Mouse (Mus musculus) monocyte, adult 5-6 weeks (primary cell): ENCODE results near the gene Eri2. TPM values are rescaled to one million over a fixed set of nuclear protein-coding genes. Genes with fewer than 3 reads are reported as not detected.
A peak's percentile ranks its signal among the peaks of the same experiment; 100 is the strongest.

Source experiments
- ATAC-seq: fragments of 153-309, 156-312 bp; replicated peaks from 2 replicates; pipeline ENCODE4 v1.8.0; 2017; ENCODE audit warnings: mild to moderate bottlenecking; ENCODE audit not compliant: low TSS enrichment, insufficient number of reproducible peaks, severe bottlenecking, poor library complexity, low FRiP score
- total RNA-seq: library from RNA; stranded (forward); fragments of 200-1000, 200-491, 200-594 nt; gene quantifications from 3 replicates; pipeline ENCODE4 v1.2.3, GENCODE M21; 2017

The Eri2 gene
- 1.6 to 4.3 TPM (median 2.9 TPM) in 3 replicates for total RNA-seq

DNA sequence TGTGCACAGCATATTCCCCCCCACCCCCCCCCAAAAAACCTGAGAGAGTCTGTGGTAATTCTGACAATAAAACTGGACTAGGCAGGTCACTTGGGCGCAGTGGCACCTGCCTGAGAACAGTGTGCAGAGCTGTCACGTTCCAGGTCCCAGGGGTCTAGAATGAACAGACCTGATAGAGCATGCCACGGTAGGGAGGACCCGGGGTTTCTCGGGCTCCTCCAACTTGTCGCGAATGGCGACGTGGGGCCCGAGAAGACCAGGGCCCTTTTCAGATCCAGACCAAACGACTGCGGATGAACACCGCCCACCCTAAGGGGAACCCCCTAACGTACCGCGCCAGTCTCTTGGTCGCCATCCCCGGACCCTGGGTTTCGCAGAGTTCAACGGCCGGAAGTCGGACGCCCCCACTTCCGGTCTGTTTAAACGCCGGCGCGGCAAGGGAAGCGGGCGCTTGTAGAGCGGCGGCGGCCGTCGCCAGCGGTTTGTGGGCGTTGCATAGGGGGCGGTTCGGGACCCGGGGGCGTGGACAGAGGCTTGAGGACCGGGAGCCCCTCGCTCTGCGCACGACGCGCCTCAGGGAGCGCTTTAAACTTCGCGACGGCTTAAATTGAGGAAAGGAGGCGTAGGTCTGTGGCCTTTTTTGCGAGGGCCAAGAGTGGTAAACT is at the start of gene Eri2, which contains the start of gene Rexo5:
Eri2 (minus strand) TSS at position 473 of the 665 bp plus-strand sequence.
Rexo5 (plus strand) TSS at position 421 of the 665 bp plus-strand sequence.
- ATAC-seq = peak; percentile 90

DNA sequence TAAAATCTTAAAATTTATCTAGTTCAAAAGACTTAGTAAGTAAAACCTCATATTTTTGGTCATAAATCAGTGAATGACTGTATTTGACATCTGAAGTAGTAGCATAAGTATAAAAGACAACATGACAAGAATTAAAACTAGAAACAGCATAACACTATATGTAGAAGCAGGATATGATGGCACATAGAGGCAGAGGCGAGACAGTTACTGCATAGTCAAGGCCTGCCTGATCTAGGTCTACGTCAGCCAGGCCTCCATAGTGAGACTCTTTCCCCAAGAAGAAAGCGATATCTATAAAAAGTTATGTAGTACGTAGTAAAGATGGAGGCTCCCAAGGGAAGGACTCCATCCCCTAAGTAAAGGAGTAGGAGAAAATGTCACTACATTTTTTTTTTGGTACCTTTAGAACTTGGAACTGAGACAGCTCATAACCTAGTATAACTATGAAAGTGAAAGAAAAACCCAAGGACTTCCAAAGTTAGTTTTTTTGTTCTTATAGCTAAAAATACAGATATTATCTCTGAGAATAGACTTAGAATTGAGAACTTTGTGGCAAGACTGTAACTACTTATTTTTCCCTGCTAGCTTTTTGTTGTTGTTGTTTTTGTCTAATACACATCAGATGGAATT is 48.1 kb upstream of the Eri2 start:
- ATAC-seq = no peak

DNA sequence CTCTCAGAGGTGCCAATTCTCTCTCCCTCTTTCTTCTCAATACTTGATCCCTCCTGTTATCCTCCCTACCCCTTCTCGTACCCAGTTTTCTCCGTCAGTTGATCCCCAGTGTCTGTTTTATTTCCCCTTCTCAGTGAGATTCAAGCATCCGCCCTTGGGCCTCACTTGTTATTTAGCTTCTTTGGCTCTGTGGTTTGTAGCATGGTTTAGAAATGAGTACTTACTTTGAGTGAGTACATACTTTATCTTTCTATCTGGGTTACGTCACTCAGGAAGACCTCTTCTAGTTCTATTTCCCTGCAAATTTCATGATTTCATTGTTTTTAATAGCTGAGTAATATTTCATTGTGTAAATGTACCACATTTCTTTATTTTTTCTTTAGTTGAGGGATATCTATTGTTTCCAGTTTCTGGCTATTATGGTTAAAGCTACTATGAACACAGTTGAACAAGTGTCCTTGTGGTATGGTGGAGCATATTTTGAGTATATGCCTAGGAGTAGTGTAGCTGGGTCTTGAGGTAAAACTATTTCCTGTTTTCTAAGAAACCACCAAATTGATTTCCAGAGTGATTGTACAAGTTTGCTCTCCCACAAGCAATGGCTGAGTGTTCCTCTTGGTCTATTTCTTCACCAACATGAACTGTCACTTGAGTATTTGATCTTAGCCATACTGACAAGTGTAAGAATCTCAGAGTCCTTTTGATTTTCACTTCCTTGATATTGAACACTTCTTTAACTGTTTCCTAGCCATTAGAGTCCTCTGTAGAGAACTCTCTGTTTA is 42.3 kb upstream of the Eri2 start:
- 0 out of 2 replicates have a peak, but pooled peaks have one; percentile 43 for ATAC-seq

DNA sequence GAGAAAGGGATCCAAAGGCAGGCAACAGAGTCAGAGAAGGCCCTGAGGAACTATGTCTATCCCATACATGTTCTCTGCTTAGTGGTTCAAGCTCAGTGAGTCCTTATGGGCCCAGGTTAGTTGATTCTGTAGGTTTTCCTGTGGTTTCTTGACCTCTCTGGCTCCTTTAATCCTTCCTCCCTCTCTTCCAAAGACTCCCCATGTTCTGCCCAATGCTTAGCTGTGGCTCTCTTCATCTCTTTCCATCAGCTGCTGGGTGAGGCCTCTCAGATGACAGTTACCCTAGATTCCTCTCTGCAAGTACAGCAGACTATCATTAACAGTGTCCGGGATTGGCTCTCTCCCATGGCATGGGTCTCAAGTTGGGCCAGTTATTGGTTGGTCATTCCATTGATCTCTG is 41.5 kb upstream of the Eri2 start:
- no peak for ATAC-seq

DNA sequence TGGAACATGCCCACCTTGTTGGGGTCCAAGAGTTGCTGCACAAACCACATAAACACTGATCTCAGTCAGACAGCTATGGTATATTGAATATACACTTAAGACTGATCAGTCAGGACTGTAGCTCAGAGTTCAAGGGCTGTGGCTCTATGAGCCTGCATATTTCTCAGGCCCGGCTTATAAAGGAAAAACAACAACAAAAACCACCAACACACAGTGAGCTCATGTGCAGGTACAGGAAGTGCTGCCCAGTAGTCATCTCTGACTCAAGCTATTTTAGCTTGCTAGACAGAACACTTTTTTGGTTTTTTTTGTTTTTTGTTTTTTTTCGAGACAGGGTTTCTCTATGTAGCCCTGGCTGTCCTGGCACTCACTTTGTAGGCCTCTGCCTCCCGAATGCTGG is 14.9 kb upstream of the Eri2 start:
- ATAC-seq = no peak

DNA sequence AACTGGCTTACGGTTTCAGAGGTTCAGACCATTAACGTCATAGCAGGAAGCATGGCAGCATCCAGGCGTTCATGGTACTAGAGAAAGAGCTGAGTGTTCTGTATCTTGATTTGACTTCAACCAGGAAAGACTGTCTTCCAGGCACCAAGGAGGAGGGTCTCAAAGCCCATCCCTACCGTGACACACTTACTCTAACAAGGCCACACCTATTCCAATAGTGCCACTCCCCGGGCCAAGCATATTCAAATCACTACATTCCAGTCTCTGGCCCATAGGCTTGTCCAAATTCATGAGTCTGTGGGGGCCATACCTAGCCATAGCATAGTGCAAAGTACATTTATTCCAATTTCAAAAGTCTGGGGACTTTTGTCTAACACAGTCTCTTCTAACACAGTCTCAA is 13.5 kb upstream of the Eri2 start:
- no peak for ATAC-seq

DNA sequence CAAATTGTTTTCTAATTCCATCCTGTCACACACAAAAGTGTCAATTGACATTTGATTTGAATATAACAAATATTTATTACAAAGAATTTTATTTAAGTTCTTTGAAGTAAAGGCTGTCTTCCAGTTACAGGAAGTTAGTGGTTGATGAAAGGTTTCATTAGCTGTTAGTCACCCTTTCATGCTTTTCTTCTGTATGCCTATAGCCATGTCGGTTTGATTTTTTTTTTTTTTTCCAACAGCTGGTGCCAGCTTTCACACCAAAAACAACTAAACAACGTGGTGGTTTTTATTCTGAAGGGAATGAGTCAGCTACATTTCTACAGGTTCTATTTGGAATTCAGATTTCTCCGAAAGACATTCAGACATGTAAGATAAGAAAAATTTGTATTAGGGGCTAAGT is 7.1 kb upstream of the Eri2 start:
- ATAC-seq = no peak

DNA sequence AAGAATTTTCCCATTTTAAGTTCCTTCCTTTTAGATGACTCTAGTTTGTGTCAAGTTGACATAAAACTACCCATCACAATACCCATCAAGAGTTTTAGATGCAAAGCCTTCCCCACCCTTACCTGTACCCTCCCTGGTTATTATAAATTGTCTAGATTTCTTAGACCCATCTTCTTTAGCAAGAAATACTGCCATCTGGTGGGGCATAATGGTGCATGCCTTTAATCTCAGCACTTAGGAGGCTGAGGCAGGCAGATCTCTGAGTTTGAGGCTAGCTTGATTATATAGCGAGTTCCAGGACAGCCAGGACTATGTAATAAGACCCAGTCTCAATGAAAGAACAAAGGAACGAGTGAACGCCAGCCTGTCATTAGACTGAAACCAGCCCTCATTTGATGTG is 6.6 kb upstream of the Eri2 start:
- no peak for ATAC-seq

DNA sequence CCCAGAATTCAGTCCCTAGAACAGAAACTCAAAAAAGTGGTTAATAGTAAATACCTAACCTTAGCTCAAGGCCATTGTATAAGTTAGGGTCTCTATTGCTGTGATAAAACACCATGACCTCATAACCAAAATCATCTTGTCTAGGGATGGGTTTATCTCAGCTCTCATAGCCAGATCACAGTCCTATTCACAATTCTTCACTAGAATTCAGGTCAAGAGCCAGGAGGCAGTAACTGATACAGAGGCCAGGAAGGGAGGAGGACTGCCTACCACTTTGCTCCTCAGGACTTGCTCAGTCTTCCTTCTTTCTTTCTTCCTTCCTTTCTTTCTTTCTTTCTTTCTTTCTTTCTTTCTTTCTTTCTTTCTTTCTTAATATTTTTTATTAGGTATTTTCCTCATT is 1.5 kb upstream of the Eri2 start:
- ATAC-seq = no peak

DNA sequence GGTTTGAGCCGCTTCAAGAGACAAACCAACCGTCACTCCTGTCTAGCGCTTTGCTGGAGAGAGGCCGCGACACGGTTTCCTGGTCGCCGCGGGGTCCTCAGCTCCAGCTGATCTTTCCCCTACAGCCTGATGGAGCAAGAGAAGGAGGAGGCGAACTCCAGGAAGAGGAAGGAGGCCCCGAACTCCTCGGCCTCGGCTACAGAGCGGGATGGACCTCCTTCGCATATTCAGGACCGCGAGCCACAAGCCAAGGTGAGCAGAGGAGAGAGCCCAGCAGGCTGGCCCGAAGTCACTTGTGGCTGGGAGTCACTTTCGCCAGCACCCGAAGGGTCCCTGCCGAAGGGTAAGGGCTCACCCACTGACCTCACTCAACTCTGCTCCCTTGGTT is 387 bp upstream of the Eri2 start:
- peak; percentile 66 for ATAC-seq

DNA sequence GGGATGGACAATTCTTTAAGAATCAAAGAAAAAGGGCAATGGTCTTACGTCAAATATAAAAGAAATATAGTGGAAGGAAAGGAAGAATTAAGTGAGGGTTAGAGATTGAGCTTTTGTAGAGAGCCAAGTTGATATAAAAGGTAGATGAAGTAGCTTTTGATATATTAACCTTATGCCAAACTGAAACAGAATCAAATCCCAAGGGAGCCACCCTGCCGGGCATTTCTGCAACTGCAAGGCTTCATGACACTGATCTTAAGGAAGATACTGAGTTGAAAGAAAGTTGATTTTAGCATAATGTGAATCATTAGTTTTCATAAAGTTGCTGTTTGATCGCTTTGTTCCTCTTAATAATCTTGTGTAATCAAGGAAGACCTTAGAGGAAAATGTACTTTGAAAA is 4.8 kb downstream of the Eri2 start:
- no peak for ATAC-seq

DNA sequence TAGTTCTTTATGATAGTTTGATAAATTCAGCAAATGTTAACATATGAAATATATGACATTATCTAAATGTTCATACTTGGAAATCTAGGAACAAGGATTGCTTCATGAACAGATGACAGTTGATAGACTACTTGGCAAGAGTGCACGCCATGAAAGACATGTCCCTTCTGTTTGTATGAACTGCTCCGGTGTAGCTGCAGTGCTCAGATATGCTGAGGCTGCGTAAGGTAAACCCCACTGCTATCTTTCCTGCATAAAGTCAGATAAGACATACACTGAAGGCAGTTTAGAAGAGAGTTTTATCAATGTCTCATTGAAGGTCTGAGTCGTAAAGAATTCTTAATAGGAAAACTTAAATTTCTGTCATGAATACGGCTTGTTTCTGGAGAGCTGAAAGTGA is 8.9 kb downstream of the Eri2 start:
- ATAC-seq = no peak

DNA sequence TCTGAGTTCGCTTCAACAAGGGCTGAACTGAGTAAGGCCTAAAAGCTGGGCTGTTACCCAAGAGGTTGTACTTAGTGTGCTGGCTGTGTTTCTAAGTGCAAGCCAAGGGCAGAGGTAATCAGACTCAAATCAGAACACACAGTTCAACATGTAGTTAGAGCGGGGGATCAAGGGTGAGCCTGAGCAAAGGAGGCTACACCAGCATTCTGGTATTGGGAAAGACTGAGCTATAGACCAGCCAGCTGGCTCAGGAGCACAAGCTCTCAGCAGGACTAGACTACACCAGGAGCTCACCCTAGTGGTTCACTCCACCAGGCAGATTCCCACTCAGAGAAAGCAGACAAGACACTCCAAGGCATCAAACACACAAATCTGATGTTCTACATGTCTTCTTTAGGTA is 10.4 kb downstream of the Eri2 start:
- no peak for ATAC-seq

DNA sequence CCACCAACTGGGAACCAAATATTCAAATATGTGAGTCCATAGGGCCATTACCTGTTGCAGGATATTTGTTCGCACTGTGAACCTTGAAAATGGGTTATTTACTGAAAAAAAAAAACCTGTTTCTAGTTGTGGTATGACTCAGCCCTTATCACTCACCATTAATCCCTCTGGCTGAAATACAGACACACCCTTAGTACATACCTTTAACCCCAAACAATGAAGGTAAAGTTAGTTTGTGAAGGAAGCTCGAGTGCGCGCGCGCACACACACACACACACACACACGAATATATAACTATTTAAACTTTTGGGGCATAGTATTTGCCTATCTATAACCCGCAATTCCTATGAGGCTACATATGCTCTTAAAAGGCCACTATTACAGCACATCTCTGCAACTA is 24.0 kb downstream of the Eri2 start:
- ATAC-seq = no peak

DNA sequence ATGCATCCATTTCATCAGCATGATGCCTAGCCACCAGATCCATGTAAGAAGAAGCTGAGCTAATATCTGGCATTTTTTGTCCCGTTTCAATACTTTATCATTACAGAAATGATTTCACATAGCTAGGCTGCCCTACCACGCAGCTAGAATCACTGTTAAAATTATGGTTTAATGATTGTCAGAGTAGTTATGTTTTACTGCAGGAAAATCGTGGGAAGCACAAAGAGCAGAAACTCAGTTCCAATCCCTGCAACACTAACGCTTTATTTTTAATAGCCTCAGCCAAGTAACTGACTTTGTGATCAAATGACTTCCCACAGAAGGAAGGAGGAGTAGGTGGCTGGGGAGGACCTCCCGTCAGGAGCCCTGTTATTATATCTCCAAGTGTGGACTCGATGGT is 26.9 kb downstream of the Eri2 start:
- no peak for ATAC-seq

DNA sequence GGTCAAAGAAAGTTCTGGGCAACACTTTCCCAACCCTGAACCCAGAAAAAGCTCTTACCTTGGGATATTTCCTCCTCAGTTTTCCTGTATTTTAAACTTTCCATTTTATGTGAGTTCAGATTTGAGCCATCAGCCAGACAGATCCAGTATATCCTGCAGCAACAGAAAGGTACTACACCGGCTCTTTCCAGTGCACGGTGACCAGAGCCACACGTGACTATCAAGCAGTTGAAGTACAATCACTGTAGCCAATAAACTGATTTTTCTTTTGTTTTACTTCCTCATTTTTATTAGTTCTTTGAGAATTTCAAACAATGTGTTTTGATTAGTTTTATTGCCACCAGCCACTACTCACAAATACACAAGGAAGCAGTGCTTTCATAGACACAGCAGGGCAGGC is 29.5 kb downstream of the Eri2 start:
- ATAC-seq = no peak

DNA sequence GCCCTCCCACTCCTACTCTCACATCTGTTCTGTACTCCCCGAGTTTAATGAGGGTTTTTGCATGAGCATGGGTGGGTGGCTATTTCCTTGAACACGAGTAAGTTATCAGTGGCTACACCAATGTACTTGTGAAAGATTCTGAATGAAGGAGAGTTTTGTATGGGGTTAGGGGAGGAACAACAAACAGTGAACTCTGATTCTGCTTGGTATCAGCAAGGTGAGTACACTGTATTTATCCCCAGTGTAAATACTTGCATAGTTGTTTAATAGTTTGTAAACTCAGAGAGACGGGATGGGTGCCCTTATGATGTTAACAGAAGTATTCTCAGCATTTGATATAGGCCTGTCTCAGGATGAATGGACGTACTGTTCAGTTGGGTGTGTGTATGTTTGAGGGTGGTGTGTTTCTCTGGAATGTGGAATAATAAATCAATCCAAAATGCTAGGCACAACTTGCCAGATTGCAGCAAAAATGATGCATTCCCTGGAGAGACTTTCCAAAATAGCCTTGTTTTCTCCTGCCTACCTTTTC is 31.6 kb downstream of the Eri2 start:
- no peak for ATAC-seq

DNA sequence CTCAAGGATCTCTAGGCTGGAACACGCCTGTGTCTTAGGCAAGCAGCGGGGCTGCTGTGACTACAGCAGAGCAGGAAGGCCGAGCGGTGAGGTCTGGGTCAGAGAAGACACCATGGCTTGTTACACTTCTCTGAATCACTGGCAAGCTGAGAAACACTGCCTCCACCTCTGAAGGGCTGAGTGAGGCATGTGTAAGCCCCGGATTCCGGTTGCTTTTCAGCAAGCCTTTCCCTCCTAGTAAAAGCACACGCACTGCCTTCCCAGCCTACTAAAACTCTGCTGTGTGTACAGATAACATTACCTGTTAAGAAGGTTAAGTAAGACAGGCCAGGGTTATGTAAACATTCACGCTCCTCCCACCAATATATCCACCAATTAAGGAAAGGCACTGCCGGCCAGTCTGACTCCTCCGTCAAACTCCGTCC is 33.3 kb downstream of the Eri2 start, which contains the start of gene Acsm3:
Acsm3 (plus strand) TSS at position 397 of the 425 bp plus-strand sequence.
- ATAC-seq = no peak

DNA sequence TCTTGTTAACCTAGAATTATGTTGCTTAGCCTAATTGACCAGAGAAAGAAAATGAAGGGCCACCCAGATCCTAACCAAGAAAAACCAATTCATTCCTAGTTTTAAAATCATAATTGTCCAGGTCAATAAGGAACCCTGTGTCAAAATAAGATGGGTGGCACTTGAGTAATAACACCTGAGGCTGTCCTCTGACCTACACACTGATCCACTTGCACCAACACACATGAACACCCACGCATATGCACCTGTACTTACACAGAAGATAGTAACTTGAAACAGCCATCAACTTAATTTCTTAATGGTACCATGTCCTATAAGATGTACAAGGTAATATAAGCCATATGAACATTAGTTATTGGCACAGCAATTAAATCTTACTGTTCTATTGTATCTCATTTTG is 40.2 kb downstream of the Eri2 start:
- ATAC-seq = no peak

DNA sequence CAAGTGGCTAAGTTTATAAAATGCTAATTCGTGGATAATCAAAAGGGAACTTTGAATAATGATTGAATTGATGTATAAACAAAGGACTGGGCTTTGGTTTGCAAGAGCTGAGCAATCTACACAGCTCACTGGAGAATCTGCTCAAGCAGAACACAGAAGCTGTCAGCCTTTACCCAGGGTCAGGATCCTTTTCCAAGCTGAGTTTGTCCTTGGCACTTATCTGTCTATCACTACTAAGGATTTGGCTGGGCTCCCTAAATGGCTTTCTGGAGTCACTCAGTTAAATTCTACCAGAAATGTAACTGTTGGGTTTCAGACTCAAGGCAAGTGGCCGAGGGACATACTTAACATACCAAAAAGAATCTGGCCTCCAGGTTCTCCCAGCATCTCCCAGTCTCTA is 43.9 kb downstream of the Eri2 start:
- no peak for ATAC-seq
